Mouse (Mus musculus) neural tube, embryonic 13.5 days (tissue): ENCODE results near the gene Btbd35f24. TPM values are rescaled to one million over a fixed set of nuclear protein-coding genes. Genes with fewer than 3 reads are reported as not detected.
"Not testable (repeated sequence)": the region's sequence is repeated elsewhere in the genome, so short reads cannot be mapped to it uniquely, and the experiment has no call there.

Source experiments
- ATAC-seq: fragments of 200-750 bp; cut with Nextera tagmentation; 2 replicates; pipeline ENCODE4 v1.8.0; 2017; ENCODE audit warnings: low read depth, mild to moderate bottlenecking, moderate TSS enrichment, moderate library complexity
- H3K27ac ChIP-seq: fragments of 300-500 bp; sonication (generic); replicated peaks from 2 replicates; pipeline ENCODE4 v1.5.1; 2015; ENCODE audit warnings: moderate library complexity, mild to moderate bottlenecking, inconsistent platforms
- H3K27me3 ChIP-seq: fragments of 300-500 bp; sonication (generic); 2 replicates; pipeline ENCODE4 v1.6.1; 2015; ENCODE audit warnings: mild to moderate bottlenecking, inconsistent platforms
- H3K36me3 ChIP-seq: fragments of 300-500 bp; sonication (generic); 2 replicates; pipeline ENCODE4 v1.6.1; 2015; ENCODE audit warnings: mild to moderate bottlenecking, inconsistent platforms
- H3K4me1 ChIP-seq: fragments of 300-500 bp; sonication (generic); replicated peaks from 2 replicates; pipeline ENCODE4 v1.6.1; 2015; ENCODE audit warnings: inconsistent platforms
- H3K4me2 ChIP-seq: fragments of 300-500 bp; sonication (generic); 2 replicates; pipeline ENCODE4 v1.6.1; 2015; ENCODE audit warnings: inconsistent platforms, mild to moderate bottlenecking, moderate library complexity
- H3K4me3 ChIP-seq: fragments of 300-500 bp; sonication (generic); 2 replicates; pipeline ENCODE4 v1.5.1; 2015; ENCODE audit warnings: mild to moderate bottlenecking, inconsistent platforms
- H3K9ac ChIP-seq: fragments of 300-500 bp; sonication (generic); 2 replicates; pipeline ENCODE4 v1.6.1; 2015; ENCODE audit warnings: moderate library complexity, mild to moderate bottlenecking, inconsistent platforms
- H3K9me3 ChIP-seq: fragments of 300-500 bp; sonication (generic); 2 replicates; pipeline ENCODE4 v1.6.1; 2016; ENCODE audit warnings: inconsistent platforms
- WGBS: fragments of 180-500 bp; shearing (Covaris S2); methylation state at CpG from one replicate; pipeline ENCODE4 v1.1.7; 2015; 5-methylcytosine and 5-hydroxymethylcytosine counted together
- polyA plus RNA-seq: library from polyadenylated mRNA; unstranded; fragments of >200 nt; fragmentation: Nextera tagmentation; extraction: Ambion mirVana; gene quantifications from 2 replicates; pipeline ENCODE4 v1.2.1, GENCODE M21; 2015

Gene Btbd35f24
- polyA plus RNA-seq, result not detected in 2 replicates

DNA sequence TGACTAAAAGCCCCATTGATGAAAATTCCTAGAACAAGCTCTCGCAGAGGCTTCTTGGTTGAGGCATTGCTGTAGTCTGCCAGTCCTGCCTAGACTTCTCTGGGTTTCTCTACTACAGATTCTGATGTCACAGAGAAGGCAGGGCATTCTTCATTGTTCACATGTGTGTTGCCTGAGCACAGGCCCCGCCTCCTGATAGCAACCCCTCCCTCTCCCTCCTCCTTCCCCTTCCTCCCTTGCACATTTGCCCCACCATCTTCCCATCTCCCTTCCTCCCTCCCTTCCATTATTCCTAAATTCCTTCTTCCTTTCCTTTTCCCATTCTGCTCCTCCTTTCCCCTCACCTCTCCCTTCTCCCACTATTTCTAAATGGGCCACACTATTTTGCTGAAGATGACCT lies at the start of gene Btbd35f24:
Gene Btbd35f24 (minus strand): TSS at position 101 of the 400 bp plus-strand sequence.
- not testable (repeated sequence) for H3K4me3 ChIP-seq, H3K9ac ChIP-seq, H3K36me3 ChIP-seq, H3K9me3 ChIP-seq, ATAC-seq, H3K4me2 ChIP-seq, H3K27ac ChIP-seq, H3K27me3 ChIP-seq, H3K4me1 ChIP-seq
- 100% methylated on average over 1 of the region's 2 CpGs for WGBS

Other genes with a start within 250 kb of the Btbd35f24 start
- not detected in 2 replicates for gene Btbd35f23, start 119.0 kb downstream of the Btbd35f24 start, polyA plus RNA-seq
- not detected in 2 replicates for gene Btbd35f11, start 247.9 kb upstream of the Btbd35f24 start, polyA plus RNA-seq